ENCODE assay signal across 11 mouse cellular contexts in genomic region chr17:28332113-28332914, GRCm38 (mm10). TPM values are rescaled to one million over a fixed set of nuclear protein-coding genes. Genes with fewer than 3 reads are reported as not detected.
A peak's percentile ranks its signal among the peaks of the same experiment; 100 is the strongest.
DNase-seq lines count a peak whose midpoint lies in the region; ATAC-seq and TF ChIP-seq lines count a peak whose summit lies in the region.
"Had no signal": no experiment of that assay in that cellular context is flagged by ENCODE, and none has a peak within 500 bp of the region (broad histone marks: within the 10 kb centered on the region; RNA-seq: fewer than 3 reads in every experiment).

No protein-coding gene starts in this region.

- no peaks in the 10 kb centered on the region; the same call in 1 of the 2 replicates for H3K27me3 ChIP-seq in liver, embryonic 11.5 days (replicated peaks; ENCODE audit: control insufficient read depth, insufficient read depth, low read length)
- no peaks in the 10 kb centered on the region for H3K27me3 ChIP-seq in embryonic facial prominence, embryonic 13.5 days
- H3K27me3 ChIP-seq in myocyte (ENCODE audit: control insufficient read depth, insufficient read depth, insufficient read length) = no peaks in the 10 kb centered on the region

- DNase-seq in embryo, embryonic 9.5 days (ENCODE audit: extremely low spot score) = peak; percentile 63
- no peak for DNase-seq in embryo, embryonic 10.5 days (ENCODE audit: low spot score)
- peak; percentile 69 for DNase-seq in liver, embryonic 11.5 days (ENCODE audit: low spot score)
- DNase-seq in liver = no peak
- DNase-seq in layer of hippocampus, postnatal 36 days = no peak
- no peak for DNase-seq in adrenal gland, postnatal 25 days
- DNase-seq: adrenal gland, postnatal 36 days; kidney, adult 11 months had no signal

- no peaks in the 10 kb centered on the region for H3K9me3 ChIP-seq in liver, embryonic 11.5 days (ENCODE audit: control insufficient read depth, low read length)
- H3K9me3 ChIP-seq in embryonic facial prominence, embryonic 13.5 days = no peaks in the 10 kb centered on the region

- 40% methylated on average over 13 of the region's 13 CpGs for WGBS in liver, embryonic 11.5 days
- WGBS in embryonic facial prominence, embryonic 13.5 days = 50% methylated on average over 13 of the region's 13 CpGs

- peak; percentile 1 for TF ChIP-seq POLR2A in myocyte (IDR thresholded peaks at IDR 0.05; ENCODE audit: insufficient read length, low read depth)

- no peak overlapping the region for H3ac ChIP-seq in myocyte (ENCODE audit: control insufficient read depth, insufficient read length)

- H3K27ac ChIP-seq in liver, embryonic 11.5 days (ENCODE audit: low read depth, low read length) = no peak overlapping the region; the same call in 1 of the 2 replicates
- H3K27ac ChIP-seq in embryonic facial prominence, embryonic 13.5 days = peak overlapping the region; percentile 39

- peaks cover 20% of the 10 kb centered on the region for H3K79me2 ChIP-seq in myocyte (ENCODE audit: control insufficient read depth, insufficient read depth)

- no peak overlapping the region for H3K4me2 ChIP-seq in liver, embryonic 11.5 days
- no peak overlapping the region for H3K4me2 ChIP-seq in embryonic facial prominence, embryonic 13.5 days
- no peak overlapping the region for H3K4me2 ChIP-seq in myocyte (ENCODE audit: low read depth)

- peak; percentile 39 for ATAC-seq in liver, embryonic 11.5 days (replicated peaks; ENCODE audit: low FRiP score)
- no peak for ATAC-seq in embryonic facial prominence, embryonic 13.5 days (ENCODE audit: insufficient number of reproducible peaks, insufficient read depth, low FRiP score, low TSS enrichment, low read depth)

- no peak overlapping the region for H3K4me3 ChIP-seq in liver, embryonic 11.5 days (ENCODE audit: low read depth, low read length)
- no peak overlapping the region for H3K4me3 ChIP-seq in embryonic facial prominence, embryonic 13.5 days
- H3K4me3 ChIP-seq in myocyte = no peak overlapping the region

- H3K4me1 ChIP-seq in liver, embryonic 11.5 days (replicated peaks; ENCODE audit: control insufficient read depth, insufficient read depth, low read length) = peaks cover 37% of the 10 kb centered on the region
- peaks cover 61% of the 10 kb centered on the region for H3K4me1 ChIP-seq in embryonic facial prominence, embryonic 13.5 days

- H3K9ac ChIP-seq in liver, embryonic 11.5 days (ENCODE audit: low read depth, low read length) = no peak overlapping the region
- H3K9ac ChIP-seq in embryonic facial prominence, embryonic 13.5 days = no peak overlapping the region

- peaks cover 20% of the 10 kb centered on the region for H3K36me3 ChIP-seq in liver, embryonic 11.5 days (ENCODE audit: control insufficient read depth, insufficient read depth, low read length)
- H3K36me3 ChIP-seq in embryonic facial prominence, embryonic 13.5 days = peaks cover 75% of the 10 kb centered on the region
- H3K36me3 ChIP-seq in myocyte (ENCODE audit: control insufficient read depth, insufficient read depth) = peaks cover 23% of the 10 kb centered on the region

TF ChIP-seq in myocyte, 11 proteins besides CTCF, POLR2A, EP300 and RAD21:
- peak; percentile 67 for TF ChIP-seq POLR2AphosphoS2 (IDR thresholded peaks at IDR 0.05; ENCODE audit: insufficient read length, low read depth)
- no peak for TF ChIP-seq MYOG (IDR thresholded peaks at IDR 0.05; ENCODE audit: control insufficient read depth in 1 of 3, insufficient read depth in 1 of 3, insufficient read length in 2 of 3, low read depth in 2 of 3)
- no peak for TF ChIP-seq MYOD1 (IDR thresholded peaks at IDR 0.05; ENCODE audit: control insufficient read depth in 1 of 3, insufficient read length in 2 of 3, low read depth in 2 of 3)

RNA-seq across cellular contexts. Expression of gene Rpl10a, which starts 4.0 kb away (rescaled TPM):
- 683 and 733 TPM in 2 replicates for polyA plus RNA-seq in liver, embryonic 11.5 days (2014; fragmentation: Nextera tagmentation; extraction: Ambion mirVana)
- 653 and 701 TPM in 2 replicates for polyA plus RNA-seq in embryonic facial prominence, embryonic 13.5 days (2015; fragmentation: Nextera tagmentation; extraction: Ambion mirVana)
- polyA plus RNA-seq in myocyte (2012; fragmentation: generic; extraction: Trizol) = 2,984 TPM
- 100 to 1,000 TPM; 342 TPM for total RNA-seq in layer of hippocampus, postnatal 36 days (2021)
- 789 and 848 TPM in 2 replicates for total RNA-seq in adrenal gland, postnatal 25 days (2021)

RNA-seq across cellular contexts. Expression of gene Tead3, which starts 18.3 kb away (rescaled TPM):
- polyA plus RNA-seq in liver, embryonic 11.5 days (2014; fragmentation: Nextera tagmentation; extraction: Ambion mirVana) = 4.3 and 4.6 TPM in 2 replicates
- 14.9 and 18.9 TPM in 2 replicates for polyA plus RNA-seq in embryonic facial prominence, embryonic 13.5 days (2015; fragmentation: Nextera tagmentation; extraction: Ambion mirVana)
- 20.1 TPM for polyA plus RNA-seq in myocyte (2012; fragmentation: generic; extraction: Trizol)
- 1 to 10 TPM; 1.7 to 3.7 TPM for total RNA-seq in layer of hippocampus, postnatal 36 days (2021)
- total RNA-seq in adrenal gland, postnatal 25 days (2021) = 10.4 and 13.6 TPM in 2 replicates

RNA-seq across cellular contexts. Expression of gene Fance, which starts 19.0 kb away (rescaled TPM):
- 30.2 and 31.1 TPM in 2 replicates for polyA plus RNA-seq in liver, embryonic 11.5 days (2014; fragmentation: Nextera tagmentation; extraction: Ambion mirVana)
- 34.5 and 39.5 TPM in 2 replicates for polyA plus RNA-seq in embryonic facial prominence, embryonic 13.5 days (2015; fragmentation: Nextera tagmentation; extraction: Ambion mirVana)
- polyA plus RNA-seq in myocyte (2012; fragmentation: generic; extraction: Trizol) = 28.5 TPM
- 10 to 100 TPM; 25.2 to 27.9 TPM for total RNA-seq in layer of hippocampus, postnatal 36 days (2021)
- 34.6 and 35.0 TPM in 2 replicates for total RNA-seq in adrenal gland, postnatal 25 days (2021)

RNA-seq across cellular contexts. Expression of gene Tulp1, which starts 32.7 kb away (rescaled TPM):
- 2.8 and 3.3 TPM in 2 replicates for polyA plus RNA-seq in liver, embryonic 11.5 days (2014; fragmentation: Nextera tagmentation; extraction: Ambion mirVana)
- 7.3 and 10.5 TPM in 2 replicates for polyA plus RNA-seq in embryonic facial prominence, embryonic 13.5 days (2015; fragmentation: Nextera tagmentation; extraction: Ambion mirVana)
- polyA plus RNA-seq in myocyte (2012; fragmentation: generic; extraction: Trizol) = not detected
- total RNA-seq in layer of hippocampus, postnatal 36 days (2021) = not detected
- not detected in 2 replicates for total RNA-seq in adrenal gland, postnatal 25 days (2021)
- total RNA-seq: liver, adult 2 months had no signal
- polyA plus RNA-seq: liver, adult 2 months had no signal

Comparison
In these comparisons a context has a peak if more than half of its experiments do, and no peak if none do; other contexts are left out.
1. DNase-seq: peak in embryo, embryonic 9.5 days (single experiment) and liver, embryonic 11.5 days (single experiment); none in embryo, embryonic 10.5 days (single experiment), liver (single experiment), layer of hippocampus, postnatal 36 days (0 of 2) and adrenal gland, postnatal 25 days (single experiment).